Mouse (Mus musculus) lung, adult 2 months (tissue): Measurements from ENCODE around the gene Gm45713.

ENCODE experiments used
- CTCF ChIP-seq: fragments of 200-500 bp; IDR thresholded peaks from 2 replicates; pipeline ENCODE4 v1.5.1; 2011; ENCODE audit warnings: mild to moderate bottlenecking, low read length, control low read depth; ENCODE audit not compliant: insufficient read depth
- POLR2A ChIP-seq: fragments of 200-500 bp; IDR thresholded peaks from 2 replicates; pipeline ENCODE4 v1.6.1; 2011; ENCODE audit warnings: low read depth, mild to moderate bottlenecking, control low read depth, low read length, borderline replicate concordance; ENCODE audit errors: extremely low read depth

DNA sequence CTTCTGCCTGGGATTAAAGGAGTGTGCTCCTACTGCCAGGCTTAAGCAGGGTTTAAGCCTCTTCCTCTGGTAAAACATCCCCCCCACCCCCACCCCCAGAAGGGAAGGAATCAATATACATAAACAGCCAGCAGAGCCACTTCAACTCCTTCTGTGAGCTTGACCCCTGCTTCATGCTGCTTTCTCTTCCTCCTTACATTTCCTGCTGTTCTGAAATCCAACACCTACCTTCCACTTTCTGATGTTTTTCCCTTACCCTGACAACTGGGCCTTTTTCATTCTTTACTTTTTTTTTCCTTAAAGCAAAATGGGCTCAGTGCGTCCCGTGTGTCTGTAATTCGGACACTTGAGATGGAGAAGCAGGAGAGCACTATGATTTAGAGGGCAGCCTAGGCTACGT, 14.3 kb upstream of the Gm45713 start:
- no peak for TF ChIP-seq POLR2A
- no peak for TF ChIP-seq CTCF
